Mouse (Mus musculus) embryo, embryonic 11.5 days (tissue): ENCODE results near the gene Npm1.
A peak's percentile ranks its signal among the peaks of the same experiment; 100 is the strongest.

Experiments
- DNase-seq: peaks from one replicate; pipeline ENCODE4 v3.0.0-alpha.2; 2012; ENCODE audit warnings: low read depth, low spot score

Npm1 gene

GRCm38 (mm10) chr11:33146143-33146497 is 16.9 kb downstream of the Npm1 start:
- peak; percentile 30 for DNase-seq

GRCm38 (mm10) chr11:33145201-33146142 is 17.5 kb downstream of the Npm1 start:
- DNase-seq = peak; percentile 17

DNA sequence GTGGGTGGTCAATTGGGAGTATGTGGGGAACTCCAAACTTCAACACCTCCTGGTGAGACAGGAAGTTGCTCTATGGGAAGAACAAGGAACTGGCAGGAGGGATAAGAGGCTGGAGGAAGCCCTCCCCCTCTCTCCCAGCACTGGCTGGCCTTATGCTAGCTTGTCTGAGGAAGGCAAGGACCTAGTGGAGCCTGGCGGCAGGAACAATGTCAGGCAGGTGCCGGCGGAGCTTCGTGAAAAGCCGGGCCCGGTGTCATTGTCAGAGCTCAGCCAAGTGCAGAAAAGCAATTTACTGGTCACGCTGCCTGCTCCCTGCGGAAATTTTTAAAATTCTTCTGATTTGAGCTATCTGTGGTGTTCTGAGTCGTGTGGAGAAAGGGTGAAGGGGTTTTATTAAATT is 19.1 kb downstream of the Npm1 start:
- no peak for DNase-seq

GRCm38 (mm10) chr11:33142801-33143200 is 20.2 kb downstream of the Npm1 start:
- DNase-seq = no peak

GRCm38 (mm10) chr11:33140111-33140460 is 22.9 kb downstream of the Npm1 start:
- DNase-seq = no peak

DNA sequence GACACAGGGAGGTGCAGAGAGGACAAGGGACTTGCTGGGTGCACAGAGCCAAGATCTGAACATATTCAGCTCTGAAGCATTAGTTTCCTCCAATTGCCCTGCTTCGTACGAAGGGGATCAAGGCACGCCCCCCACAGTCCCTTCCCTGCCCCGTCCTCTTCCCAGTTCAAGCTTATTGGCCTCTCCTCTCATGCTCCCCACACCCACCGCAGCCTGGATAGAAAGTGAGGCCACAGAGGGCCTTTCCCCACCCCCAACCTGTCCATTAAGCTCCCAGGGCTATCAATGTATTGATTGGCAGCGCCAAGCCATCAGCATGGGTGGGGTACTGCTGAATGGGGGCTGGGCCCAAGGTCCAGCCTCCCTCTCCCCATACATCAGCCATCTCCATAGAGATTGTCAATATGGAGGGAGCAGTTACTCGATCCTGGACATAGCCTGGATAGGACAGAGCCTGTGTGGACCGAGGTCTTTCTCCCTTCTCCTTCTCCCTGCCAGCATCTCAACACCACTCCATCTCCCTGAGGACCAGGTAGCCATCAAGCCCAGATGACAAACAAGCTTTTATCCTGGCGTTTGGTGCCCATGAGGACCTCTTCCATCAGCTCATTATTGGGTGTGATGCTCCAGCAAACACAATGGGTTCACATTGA is 23.4 kb downstream of the Npm1 start:
- no peak for DNase-seq

GRCm38 (mm10) chr11:33138686-33139085 is 24.3 kb downstream of the Npm1 start:
- DNase-seq = no peak

DNA sequence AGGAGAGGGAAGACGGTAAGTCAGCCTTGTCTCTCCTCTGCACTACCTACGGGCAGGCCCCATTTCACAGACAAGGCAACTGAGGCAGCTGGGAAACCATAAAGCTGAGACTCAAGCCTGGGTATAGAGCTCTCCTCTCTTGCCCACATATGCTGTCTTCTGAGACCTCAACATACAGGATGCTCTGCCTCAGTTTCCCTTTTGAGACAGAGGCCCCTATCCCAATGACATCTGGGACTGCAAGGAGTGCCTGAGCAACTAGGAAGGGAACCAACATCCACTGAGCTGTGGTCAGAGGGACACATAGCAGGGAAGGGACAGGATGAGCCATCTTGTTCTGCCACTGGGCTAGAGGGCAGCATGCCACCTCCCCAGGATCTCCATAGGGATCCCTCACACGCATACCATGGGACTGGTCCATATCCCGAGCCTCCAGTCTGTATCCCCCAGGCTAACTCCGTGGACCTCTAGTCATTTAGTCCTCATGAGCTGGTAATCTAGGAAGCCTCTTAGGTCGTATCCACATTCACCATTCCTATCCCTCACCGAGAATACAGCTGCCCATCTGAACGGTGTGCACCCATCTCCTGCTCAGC is 28.5 kb downstream of the Npm1 start:
- DNase-seq = no peak

GRCm38 (mm10) chr11:33132619-33133338 is 30.2 kb downstream of the Npm1 start:
- no peak for DNase-seq

DNA sequence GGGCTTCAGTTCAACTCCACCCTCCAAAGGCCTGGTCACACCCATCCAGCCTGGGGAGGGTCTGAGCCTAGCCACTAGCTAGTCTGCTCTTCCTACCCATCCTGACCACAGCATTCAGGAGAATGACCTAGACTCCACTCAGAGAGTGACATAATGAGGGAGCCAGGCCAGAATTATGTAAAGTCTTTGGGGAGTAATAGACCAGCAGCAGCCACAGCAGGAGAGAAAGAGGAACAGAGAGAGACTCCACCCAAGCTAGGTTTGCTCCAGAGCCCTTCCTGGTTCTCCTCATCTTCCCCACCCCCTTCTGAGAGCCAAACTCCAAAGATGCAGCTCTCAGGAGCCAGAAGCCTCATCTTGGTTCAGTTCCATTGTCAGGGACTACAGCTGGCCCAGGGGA is 35.9 kb downstream of the Npm1 start:
- no peak for DNase-seq

GRCm38 (mm10) chr11:33122575-33123268 is 40.3 kb downstream of the Npm1 start:
- DNase-seq = no peak

GRCm38 (mm10) chr11:33119556-33119955 is 43.5 kb downstream of the Npm1 start:
- no peak for DNase-seq

DNA sequence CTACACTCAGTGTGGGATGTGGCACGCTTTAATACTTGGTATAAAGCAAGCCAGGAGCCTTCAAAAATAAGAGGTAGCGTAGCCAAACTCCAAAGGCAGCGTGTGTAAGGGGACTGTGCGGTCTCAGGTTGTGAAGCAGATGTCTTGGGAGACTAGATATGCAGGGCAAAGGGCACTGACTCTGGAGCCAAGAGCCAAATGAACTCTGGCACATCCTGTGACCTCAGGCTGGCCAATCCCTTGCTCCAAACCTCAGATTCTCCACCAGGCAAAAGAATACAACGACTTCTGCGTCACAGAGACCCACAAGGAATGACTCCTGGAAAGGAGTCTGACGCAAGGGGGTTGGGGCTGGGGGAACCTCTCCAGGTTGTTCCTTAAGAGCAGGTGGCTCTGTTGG is 43.9 kb downstream of the Npm1 start:
- no peak for DNase-seq

- DNase-seq = no peak
Measured at GRCm38 (mm10) chr11:33118480-33118879, 44.5 kb downstream of the Npm1 start.

DNA sequence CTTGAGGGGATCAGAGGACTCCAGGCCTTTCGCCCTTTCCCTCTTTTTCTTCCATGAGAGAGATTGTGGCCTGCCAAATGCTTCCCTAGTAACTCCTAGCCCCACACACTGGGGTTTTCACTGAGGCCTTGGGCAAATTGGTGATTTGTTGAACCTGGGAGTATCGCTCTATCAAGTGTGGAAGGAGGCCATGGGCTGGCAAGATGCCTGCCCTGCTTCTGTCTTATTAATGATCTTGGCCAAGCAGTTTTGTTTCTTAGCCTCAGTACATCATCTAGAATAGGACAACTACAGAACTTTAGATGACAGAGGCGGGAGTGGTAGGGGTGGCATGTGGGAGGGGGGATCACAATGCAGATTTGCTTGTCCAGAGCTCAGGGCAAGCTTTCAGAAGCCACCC is 47.2 kb downstream of the Npm1 start:
- DNase-seq = no peak

GRCm38 (mm10) chr11:33112407-33112806 is 50.6 kb downstream of the Npm1 start:
- DNase-seq = no peak

DNA sequence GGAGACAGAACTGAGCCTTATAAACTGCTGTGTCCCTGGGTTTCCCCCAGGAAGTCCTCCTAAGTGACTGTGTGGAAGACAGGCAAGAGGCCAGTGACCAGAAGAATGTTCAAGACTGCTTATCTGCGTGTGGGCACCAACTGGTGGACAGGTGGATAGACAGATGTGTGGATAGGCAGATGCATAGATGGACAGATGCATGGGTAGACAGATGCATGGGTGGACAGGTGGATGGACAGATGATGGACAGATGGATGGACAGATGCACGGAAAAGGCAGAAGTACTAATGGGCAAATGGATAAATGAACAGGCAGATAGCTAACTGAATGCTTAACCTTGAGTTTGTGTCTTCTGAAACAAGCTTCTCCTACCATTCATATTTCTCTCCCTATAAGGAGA is 52.9 kb downstream of the Npm1 start:
- no peak for DNase-seq

DNA sequence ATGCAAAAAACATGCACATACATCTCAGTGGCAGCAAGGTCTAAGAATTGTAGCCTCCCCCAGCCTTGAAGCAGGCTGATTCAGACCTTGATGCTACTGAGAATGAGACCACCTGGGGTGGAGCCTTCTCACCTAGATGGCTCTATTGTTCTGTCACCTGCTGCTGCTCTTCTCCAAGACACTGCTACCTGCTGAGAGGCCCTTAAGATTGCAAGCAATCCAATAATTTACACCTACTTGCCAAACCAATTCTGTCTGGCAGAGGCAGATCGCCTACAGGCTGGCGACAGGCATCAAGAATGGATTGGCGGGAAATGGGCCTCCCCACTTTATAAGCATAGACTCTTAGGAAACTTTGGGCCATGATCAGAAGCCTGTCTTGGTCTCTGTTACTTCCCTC is 55.5 kb downstream of the Npm1 start:
- DNase-seq = no peak

- DNase-seq = no peak
Measured at GRCm38 (mm10) chr11:33104911-33105316, 58.1 kb downstream of the Npm1 start.

DNA sequence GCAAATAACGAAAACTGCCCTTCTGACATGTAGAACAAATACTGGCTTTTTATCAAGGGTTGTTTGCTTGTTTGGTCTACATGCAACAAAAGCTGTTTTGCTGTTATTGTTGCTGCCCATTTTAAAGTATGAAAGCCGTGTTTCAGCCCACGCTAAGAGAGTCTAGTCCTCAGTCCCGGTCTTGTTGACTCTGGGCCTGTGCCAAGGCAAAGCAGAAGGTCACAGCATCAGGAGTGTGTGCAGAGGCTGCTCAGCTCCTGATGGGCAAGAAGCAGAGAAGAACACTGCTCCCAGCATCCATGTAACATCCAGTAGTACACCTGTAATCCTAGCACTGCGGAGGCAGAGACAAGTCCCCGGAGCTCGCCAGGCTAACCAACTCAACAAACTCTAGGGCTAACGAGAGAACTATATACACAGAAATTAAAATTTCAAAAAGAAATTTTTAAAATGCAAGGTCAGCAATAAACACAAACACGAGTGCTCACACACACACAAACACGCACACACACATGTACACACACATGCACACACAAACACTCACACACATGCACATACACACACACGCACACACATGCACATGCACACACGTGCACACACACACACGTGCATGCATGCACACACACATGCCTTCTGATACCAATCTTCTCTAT is 59.6 kb downstream of the Npm1 start:
- no peak for DNase-seq
